Mouse (Mus musculus) lung, embryonic 14.5 days (tissue): ENCODE data around the gene Chn2. TPM values are rescaled to one million over a fixed set of nuclear protein-coding genes. Genes with fewer than 3 reads are reported as not detected.
A peak's percentile ranks its signal among the peaks of the same experiment; 100 is the strongest.

Experiments used
- ATAC-seq: fragments of 200-750 bp; cut with Nextera tagmentation; 2 replicates; pipeline ENCODE4 v1.8.0; 2017; ENCODE audit warnings: mild to moderate bottlenecking, moderate TSS enrichment, moderate library complexity; ENCODE audit not compliant: insufficient read depth
- DNase-seq: peaks from one replicate; pipeline ENCODE4 v3.0.0-alpha.2; 2015
- H3K27ac ChIP-seq: fragments of 300-500 bp; sonication (generic); 2 replicates; pipeline ENCODE4 v1.5.1; 2014; ENCODE audit warnings: low read depth, mild to moderate bottlenecking, moderate library complexity
- H3K27me3 ChIP-seq: fragments of 300-500 bp; sonication (generic); 2 replicates; pipeline ENCODE4 v1.6.1; 2014; ENCODE audit warnings: low read length, control low read depth; ENCODE audit not compliant: insufficient read depth
- H3K36me3 ChIP-seq: fragments of 300-500 bp; sonication (generic); 2 replicates; pipeline ENCODE4 v1.6.1; 2014; ENCODE audit warnings: control low read depth; ENCODE audit not compliant: insufficient read depth
- H3K4me1 ChIP-seq: fragments of 300-500 bp; sonication (generic); 2 replicates; pipeline ENCODE4 v1.6.1; 2014; ENCODE audit warnings: antibody characterized with exemption, control low read depth; ENCODE audit not compliant: insufficient read depth
- H3K4me2 ChIP-seq: fragments of 300-500 bp; sonication (generic); 2 replicates; pipeline ENCODE4 v1.6.1; 2014; ENCODE audit warnings: mild to moderate bottlenecking
- H3K4me3 ChIP-seq: fragments of 300-500 bp; sonication (generic); 2 replicates; pipeline ENCODE4 v1.5.1; 2014; ENCODE audit warnings: low read depth, low read length
- H3K9ac ChIP-seq: fragments of 300-500 bp; sonication (generic); 2 replicates; pipeline ENCODE4 v1.6.1; 2014
- H3K9me3 ChIP-seq: fragments of 300-500 bp; sonication (generic); 2 replicates; pipeline ENCODE4 v1.6.1; 2016; ENCODE audit warnings: low read depth, low read length, control low read depth
- CTCF ChIP-seq: IDR thresholded peaks from 2 replicates; pipeline ENCODE4 v1.5.1; 2016; ENCODE audit warnings: antibody characterized with exemption, low read depth
- WGBS: fragments of 180-500 bp; shearing (Covaris S2); extraction: QIAGEN DNeasy Blood & Tissue Kit; methylation state at CpG from one replicate; pipeline ENCODE4 v1.1.7; 2014; 5-methylcytosine and 5-hydroxymethylcytosine counted together
- polyA plus RNA-seq: library from polyadenylated mRNA; unstranded; fragments of >200 nt; fragmentation: Nextera tagmentation; extraction: Ambion mirVana; gene quantifications from 2 replicates; pipeline ENCODE4 v1.2.1, GENCODE M21; 2014

Chn2 gene
- polyA plus RNA-seq, 1 experiment from 2014 or later = 18.1 TPM

- no peak for TF ChIP-seq CTCF
- no peak overlapping the region for H3K4me3 ChIP-seq
Observed at GRCm38 (mm10) chr6:54098339-54098738, 59.0 kb downstream of the Chn2 start.

GRCm38 (mm10) chr6:54099659-54100058, 60.3 kb downstream of the Chn2 start:
- DNase-seq = peak; percentile 81

More at GRCm38 (mm10) chr6:54098339-54098738, 59.0 kb downstream of the Chn2 start:
- no peak for ATAC-seq
- H3K4me1 ChIP-seq = peaks cover 13% of the 10 kb centered on the region
- H3K9ac ChIP-seq = no peak overlapping the region
- WGBS = 91% methylated on average over 6 of the region's 6 CpGs
- H3K27me3 ChIP-seq = no peaks in the 10 kb centered on the region
- DNase-seq = no peak
- no peaks in the 10 kb centered on the region for H3K36me3 ChIP-seq
- no peaks in the 10 kb centered on the region for H3K9me3 ChIP-seq
- H3K4me2 ChIP-seq = no peak overlapping the region
- H3K27ac ChIP-seq = no peak overlapping the region

GRCm38 (mm10) chr6:54102210-54102609, 62.9 kb downstream of the Chn2 start:
- H3K36me3 ChIP-seq = no peaks in the 10 kb centered on the region
- H3K27me3 ChIP-seq = no peaks in the 10 kb centered on the region
- H3K9ac ChIP-seq = no peak overlapping the region
- 58% methylated on average over 4 of the region's 4 CpGs for whole genome bisulfite sequencing
- DNase-seq = peak; percentile 21
- no peaks in the 10 kb centered on the region for H3K9me3 ChIP-seq
- H3K4me3 ChIP-seq = no peak overlapping the region
- TF ChIP-seq CTCF = no peak
- H3K27ac ChIP-seq = no peak overlapping the region
- H3K4me1 ChIP-seq = peaks cover 16% of the 10 kb centered on the region
- ATAC-seq = no peak
- no peak overlapping the region for H3K4me2 ChIP-seq

More at GRCm38 (mm10) chr6:54099659-54100058, 60.3 kb downstream of the Chn2 start:
- no peaks in the 10 kb centered on the region for H3K9me3 ChIP-seq
- H3K27me3 ChIP-seq = no peaks in the 10 kb centered on the region
- no peak overlapping the region for H3K4me3 ChIP-seq
- H3K27ac ChIP-seq = no peak overlapping the region
- no peaks in the 10 kb centered on the region for H3K36me3 ChIP-seq
- no peak overlapping the region for H3K4me2 ChIP-seq
- peaks cover 15% of the 10 kb centered on the region for H3K4me1 ChIP-seq
- ATAC-seq = no peak
- 19% methylated on average over 6 of the region's 6 CpGs for WGBS
- no peak overlapping the region for H3K9ac ChIP-seq
- TF ChIP-seq CTCF = no peak

GRCm38 (mm10) chr6:54103276-54103975, 64.1 kb downstream of the Chn2 start:
- H3K9me3 ChIP-seq = no peaks in the 10 kb centered on the region
- H3K4me2 ChIP-seq = no peak overlapping the region
- peaks cover 13% of the 10 kb centered on the region for H3K4me1 ChIP-seq
- ATAC-seq = no peak
- no peak for TF ChIP-seq CTCF
- no peak overlapping the region for H3K4me3 ChIP-seq
- no peak overlapping the region for H3K27ac ChIP-seq
- H3K36me3 ChIP-seq = no peaks in the 10 kb centered on the region
- 54% methylated on average over 9 of the region's 9 CpGs for WGBS
- H3K27me3 ChIP-seq = no peaks in the 10 kb centered on the region
- peak; percentile 69 for DNase-seq
- H3K9ac ChIP-seq = no peak overlapping the region

- H3K36me3 ChIP-seq = no peaks in the 10 kb centered on the region
- H3K4me1 ChIP-seq = no peaks in the 10 kb centered on the region
- no peak for TF ChIP-seq CTCF
- H3K4me3 ChIP-seq = no peak overlapping the region
- H3K9ac ChIP-seq = no peak overlapping the region
- DNase-seq (peak; percentile 31), ATAC-seq (no peak)
- WGBS = 12% methylated on average over 4 of the region's 4 CpGs
- no peaks in the 10 kb centered on the region for H3K9me3 ChIP-seq
- 0 out of 2 replicates have a peak, but pooled peaks cover 4% of the 10 kb centered on the region for H3K27me3 ChIP-seq
- no peak overlapping the region for H3K27ac ChIP-seq
- no peak overlapping the region for H3K4me2 ChIP-seq
Observed at GRCm38 (mm10) chr6:54111416-54111984, 72.1 kb downstream of the Chn2 start.

- DNase-seq (no peak), ATAC-seq (no peak)
- WGBS = 79% methylated on average over 5 of the region's 5 CpGs
- no peaks in the 10 kb centered on the region for H3K4me1 ChIP-seq
- TF ChIP-seq CTCF = no peak
- H3K9ac ChIP-seq = no peak overlapping the region
- H3K36me3 ChIP-seq = no peaks in the 10 kb centered on the region
- H3K27ac ChIP-seq = no peak overlapping the region
- no peaks in the 10 kb centered on the region for H3K9me3 ChIP-seq
- H3K27me3 ChIP-seq = 0 out of 2 replicates have a peak, but pooled peaks cover 4% of the 10 kb centered on the region
- no peak overlapping the region for H3K4me3 ChIP-seq
- no peak overlapping the region for H3K4me2 ChIP-seq
Observed at GRCm38 (mm10) chr6:54113338-54113737, 74.0 kb downstream of the Chn2 start.

GRCm38 (mm10) chr6:54114412-54114811, 75.1 kb downstream of the Chn2 start:
- Histone ChIP-seq H3K27me3 (0 out of 2 replicates have a peak, but pooled peaks cover 3% of the 10 kb centered on the region), H3K27ac (no peak overlapping the region), H3K9ac (no peak overlapping the region), H3K9me3 (no peaks in the 10 kb centered on the region), H3K4me3 (no peak overlapping the region), H3K36me3 (no peaks in the 10 kb centered on the region), H3K4me1 (no peaks in the 10 kb centered on the region; the same call in 1 of the 2 replicates), H3K4me2 (no peak overlapping the region)
- no peak for ATAC-seq
- 72% methylated on average over 6 of the region's 6 CpGs for WGBS
- TF ChIP-seq CTCF = no peak
- DNase-seq = no peak
